Mouse (Mus musculus): ENCODE measurements around the gene Shisa6.

Shisa6 gene

GRCm38 (mm10) chr11:66525371-66526045, at the start of gene Shisa6:
TSS of gene Shisa6 (minus strand) at chr11:66525964.
- no peak for DNase-seq (ENCODE audit: low read depth in 1 of 2, low spot score in 2 of 2)

GRCm38 (mm10) chr11:66573888-66574287, 48.1 kb upstream of the Shisa6 start:
- no peak for DNase-seq (ENCODE audit: low read depth in 1 of 2, low spot score in 2 of 2)

- DNase-seq (ENCODE audit: low read depth in 1 of 2, low spot score in 2 of 2), result no peak
These were observed 43.3 kb upstream of the Shisa6 start for GRCm38 (mm10) chr11:66569045-66569444.

GRCm38 (mm10) chr11:66568386-66568791, 42.6 kb upstream of the Shisa6 start:
- no peak for DNase-seq (ENCODE audit: low read depth in 1 of 2, low spot score in 2 of 2)

- no peak for DNase-seq (ENCODE audit: low read depth in 1 of 2, low spot score in 2 of 2)
These were observed 41.6 kb upstream of the Shisa6 start for GRCm38 (mm10) chr11:66567382-66567781.

GRCm38 (mm10) chr11:66562274-66562673, 36.5 kb upstream of the Shisa6 start:
- no peak for DNase-seq (ENCODE audit: low read depth in 1 of 2, low spot score in 2 of 2)

- no peak for DNase-seq (ENCODE audit: low read depth in 1 of 2, low spot score in 2 of 2)
These were observed 12.1 kb upstream of the Shisa6 start for GRCm38 (mm10) chr11:66537820-66538219.

- no peak for DNase-seq (ENCODE audit: low read depth in 1 of 2, low spot score in 2 of 2)
These were observed 10.1 kb upstream of the Shisa6 start for GRCm38 (mm10) chr11:66535866-66536265.

GRCm38 (mm10) chr11:66535156-66535555, 9.4 kb upstream of the Shisa6 start:
- no peak for DNase-seq (ENCODE audit: low read depth in 1 of 2, low spot score in 2 of 2)

- DNase-seq (ENCODE audit: low read depth in 1 of 2, low spot score in 2 of 2), result no peak
These were observed 8.5 kb upstream of the Shisa6 start for GRCm38 (mm10) chr11:66534291-66534690.

GRCm38 (mm10) chr11:66528146-66528545, 2.4 kb upstream of the Shisa6 start:
- no peak for DNase-seq (ENCODE audit: low read depth in 1 of 2, low spot score in 2 of 2)

GRCm38 (mm10) chr11:66527343-66527742, 1.6 kb upstream of the Shisa6 start:
- DNase-seq (ENCODE audit: low read depth in 1 of 2, low spot score in 2 of 2), result no peak

- no peak for DNase-seq (ENCODE audit: low read depth in 1 of 2, low spot score in 2 of 2)
These were observed 1.2 kb upstream of the Shisa6 start for GRCm38 (mm10) chr11:66526981-66527320.

GRCm38 (mm10) chr11:66526046-66526980, 549 bp upstream of the Shisa6 start:
- no peak for DNase-seq (ENCODE audit: low read depth in 1 of 2, low spot score in 2 of 2)

- DNase-seq (ENCODE audit: low read depth in 1 of 2, low spot score in 2 of 2), result no peak
These were observed 1.5 kb downstream of the Shisa6 start for GRCm38 (mm10) chr11:66524251-66524650.

- no peak for DNase-seq (ENCODE audit: low read depth in 1 of 2, low spot score in 2 of 2)
These were observed 3.4 kb downstream of the Shisa6 start for GRCm38 (mm10) chr11:66522376-66522775.

GRCm38 (mm10) chr11:66519386-66519785, 6.4 kb downstream of the Shisa6 start:
- no peak for DNase-seq (ENCODE audit: low read depth in 1 of 2, low spot score in 2 of 2)

GRCm38 (mm10) chr11:66514346-66514745, 11.4 kb downstream of the Shisa6 start:
- no peak for DNase-seq (ENCODE audit: low read depth in 1 of 2, low spot score in 2 of 2)

GRCm38 (mm10) chr11:66500951-66501350, 24.8 kb downstream of the Shisa6 start:
- no peak for DNase-seq (ENCODE audit: low read depth in 1 of 2, low spot score in 2 of 2)

- DNase-seq (ENCODE audit: low read depth in 1 of 2, low spot score in 2 of 2), result no peak
These were observed 26.8 kb downstream of the Shisa6 start for GRCm38 (mm10) chr11:66498857-66499445.

GRCm38 (mm10) chr11:66496235-66496634, 29.5 kb downstream of the Shisa6 start:
- DNase-seq (ENCODE audit: low read depth in 1 of 2, low spot score in 2 of 2), result no peak

GRCm38 (mm10) chr11:66494391-66494790, 31.4 kb downstream of the Shisa6 start:
- DNase-seq (ENCODE audit: low read depth in 1 of 2, low spot score in 2 of 2), result no peak

All from monocyte, adult 2 months (primary cell).